Mouse (Mus musculus) urinary bladder, adult 18-20 months (tissue): ENCODE measurements at regions not wholly inside any gene's neighbourhood (a gene's known extent, or its start where the extent isn't known, plus 50 kb on each side); places are given as distances from the start of the nearest gene placed in this dataset.
A peak's percentile ranks its signal among the peaks of the same experiment; 100 is the strongest.
"Not testable (repeated sequence)": the region's sequence is repeated elsewhere in the genome, so short reads cannot be mapped to it uniquely, and the experiment has no call there.

Source experiments
- DNase-seq, 2 experiments: peaks; one replicate each; pipeline ENCODE4 v3.0.0; 2022; ENCODE audit warnings: low spot score in 2 of 2, mixed read lengths in 2 of 2

DNA sequence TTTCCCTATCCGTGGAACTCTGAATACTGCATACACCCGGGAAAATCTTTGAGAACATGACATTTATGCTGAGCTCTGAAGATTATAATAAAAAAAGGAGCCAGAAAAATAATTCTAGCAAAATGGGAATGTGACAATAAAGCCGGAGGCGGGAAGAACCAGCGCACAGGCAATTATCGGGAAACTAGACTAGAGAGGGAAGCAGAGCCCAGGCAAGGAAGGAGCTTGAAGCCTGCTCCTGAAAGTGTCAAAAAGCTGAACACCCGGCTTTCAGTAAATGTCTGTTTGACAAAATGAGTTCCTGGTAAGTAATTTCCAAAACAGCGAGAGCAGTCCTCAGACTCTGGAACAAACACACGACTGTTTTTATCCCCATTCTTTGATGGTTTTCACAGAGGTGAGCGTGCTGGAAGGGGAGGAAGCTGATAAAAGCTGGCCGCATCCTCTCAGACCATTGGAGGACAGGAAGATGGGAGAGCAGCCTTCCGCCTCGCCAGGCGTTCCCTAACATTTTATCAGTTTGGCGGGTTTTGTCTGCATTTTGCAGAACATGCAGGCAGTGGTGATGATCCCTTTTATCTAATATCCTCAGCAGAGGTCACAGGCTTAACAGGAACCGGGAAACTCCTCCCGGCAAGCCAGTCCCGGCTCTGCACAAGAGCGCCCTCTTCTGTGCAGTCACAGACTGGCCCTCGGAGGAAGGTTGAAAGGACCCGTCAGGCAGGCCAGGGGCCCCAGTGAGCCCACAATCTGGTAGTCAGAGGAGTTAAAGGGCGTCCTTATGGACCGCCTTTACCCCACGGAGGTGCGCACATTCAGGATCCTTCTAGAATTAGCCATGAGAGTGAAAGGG is 201.3 kb upstream of the 1700056E22Rik start:
- peak; percentile 38 to 57 for DNase-seq

DNA sequence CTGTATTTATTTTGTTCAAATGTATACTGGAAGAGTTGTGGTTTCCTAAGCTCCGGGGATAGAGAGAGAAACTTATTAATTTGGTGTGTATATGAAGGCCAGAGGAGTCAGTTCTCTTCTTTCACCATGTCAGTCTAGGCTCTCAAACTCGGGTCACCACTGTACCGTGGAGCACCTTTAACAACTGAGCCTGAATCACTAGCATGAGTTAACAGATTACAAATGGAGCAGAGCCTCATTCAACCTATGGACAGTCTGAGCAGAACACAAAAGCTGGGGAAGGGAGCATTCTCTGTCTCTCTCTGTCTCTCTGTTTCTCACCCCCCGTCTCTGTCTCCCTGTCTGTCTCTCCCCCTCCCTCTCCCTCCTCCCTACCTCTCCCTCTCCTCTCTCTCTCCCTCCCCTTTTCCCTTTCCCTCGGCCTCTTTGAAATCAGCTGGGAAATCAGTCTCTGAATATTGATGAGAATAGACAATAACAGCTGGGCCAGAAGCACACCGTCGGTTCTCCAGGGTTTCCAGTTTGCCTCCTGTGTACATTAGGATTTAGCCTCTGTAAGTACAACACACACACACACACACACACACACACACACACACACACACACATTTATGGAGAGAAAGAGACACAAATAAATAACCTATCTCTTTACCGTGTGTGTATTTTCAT is 200.4 kb upstream of the 1700056E22Rik start:
- no peak for DNase-seq

DNA sequence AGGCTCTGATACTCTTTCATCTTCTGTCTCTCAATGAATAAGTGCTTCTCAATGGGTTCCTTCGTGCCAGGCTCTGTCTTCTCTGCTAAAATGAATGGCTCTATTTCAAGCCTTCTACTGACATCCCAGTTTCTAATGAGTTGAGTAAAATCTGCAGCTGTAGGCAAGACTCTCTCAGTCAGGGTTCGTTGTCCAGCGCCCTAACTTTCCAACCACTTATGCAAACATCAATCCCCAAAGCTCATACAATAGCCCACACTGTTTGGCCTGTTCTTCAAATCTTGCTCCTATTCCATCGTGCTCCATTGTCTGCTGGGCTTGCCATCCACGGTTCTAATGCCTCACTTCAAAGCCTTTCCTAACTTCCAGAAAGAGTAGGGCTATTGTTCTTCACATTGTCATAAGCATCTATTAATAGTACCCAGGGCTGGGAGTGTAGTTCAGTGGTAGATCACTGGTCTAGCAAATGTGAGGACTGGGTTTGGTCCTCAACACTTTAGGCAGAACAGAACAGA is 199.7 kb upstream of the 1700056E22Rik start:
- no peak for DNase-seq

DNA sequence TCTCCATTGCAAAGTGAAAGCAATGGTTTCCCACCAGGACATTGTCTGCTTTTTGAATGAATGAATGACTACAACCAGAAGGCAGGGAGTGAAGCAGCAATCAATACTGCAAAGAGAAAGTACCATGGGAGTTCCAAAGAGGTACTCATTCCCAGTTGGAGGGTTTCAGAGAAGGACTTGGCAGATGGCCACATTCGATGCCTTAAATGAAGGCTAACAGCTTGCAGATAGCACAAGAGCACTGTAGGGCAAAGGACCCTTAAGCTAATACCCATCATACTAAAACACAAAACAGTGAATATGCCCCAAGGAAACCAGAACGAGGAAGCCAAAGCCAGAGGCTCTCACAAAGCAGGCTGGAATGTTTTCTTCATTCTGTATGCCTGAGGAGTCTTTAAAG is 188.2 kb upstream of the 1700056E22Rik start:
- no peak for DNase-seq

DNA sequence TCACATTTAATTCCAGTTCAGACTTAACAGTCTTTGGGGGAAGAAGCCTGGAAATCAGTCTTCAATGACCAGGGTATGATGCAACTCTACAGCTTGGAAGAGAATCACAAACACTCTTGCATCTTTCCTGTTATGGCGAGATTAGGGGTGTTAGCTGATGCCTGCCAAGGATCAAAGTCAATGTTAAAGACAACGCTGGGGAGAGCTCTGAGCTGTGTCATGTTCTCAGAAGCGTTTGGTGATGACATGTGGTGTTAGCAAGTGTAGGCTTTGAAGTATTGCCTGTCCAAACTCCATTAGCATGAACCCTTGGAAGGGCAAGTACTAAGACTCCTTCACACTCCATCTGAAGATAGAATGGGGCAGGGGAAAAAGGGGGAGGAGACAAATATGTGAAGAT is 187.7 kb upstream of the 1700056E22Rik start:
- DNase-seq, result no peak

DNA sequence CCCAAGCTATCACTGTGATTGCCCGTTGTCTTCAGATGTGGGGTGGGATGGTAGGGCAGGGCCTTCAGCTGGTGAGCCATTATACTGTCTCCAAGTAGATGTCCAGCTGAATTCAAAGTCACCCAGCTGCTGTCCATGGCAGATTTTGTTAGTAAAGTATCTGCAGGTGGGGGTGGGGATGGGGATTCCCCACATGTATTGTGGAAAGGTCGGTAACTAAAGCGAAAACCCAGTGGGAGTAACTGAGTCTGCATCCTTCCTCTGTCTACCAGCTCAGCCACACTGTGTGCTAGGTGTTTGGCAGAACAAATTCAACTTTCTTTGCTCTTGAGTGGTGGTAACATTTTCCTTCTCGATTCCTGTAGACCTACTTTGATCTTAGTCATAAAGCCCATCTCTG is 163.2 kb upstream of the 1700056E22Rik start:
- no peak for DNase-seq

DNA sequence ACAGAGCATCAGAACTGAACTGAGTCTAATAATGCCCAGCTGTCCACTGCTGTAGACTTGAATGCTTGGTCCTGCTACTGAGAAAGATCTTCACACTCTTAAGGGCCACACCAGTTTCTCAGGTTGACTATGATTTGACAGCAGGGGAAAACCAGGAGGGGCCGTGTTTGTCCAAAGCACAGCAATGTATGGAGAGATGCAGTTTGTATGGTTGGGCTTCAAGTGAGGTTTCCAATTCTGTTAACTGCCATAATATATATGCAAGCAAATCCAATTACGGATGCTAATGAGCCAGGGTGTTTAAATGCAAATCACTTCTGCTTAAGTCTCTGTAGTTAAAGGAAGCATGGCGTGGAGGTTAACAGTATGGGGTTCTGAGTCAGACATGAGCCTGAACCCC is 157.2 kb upstream of the 1700056E22Rik start:
- DNase-seq, result no peak

DNA sequence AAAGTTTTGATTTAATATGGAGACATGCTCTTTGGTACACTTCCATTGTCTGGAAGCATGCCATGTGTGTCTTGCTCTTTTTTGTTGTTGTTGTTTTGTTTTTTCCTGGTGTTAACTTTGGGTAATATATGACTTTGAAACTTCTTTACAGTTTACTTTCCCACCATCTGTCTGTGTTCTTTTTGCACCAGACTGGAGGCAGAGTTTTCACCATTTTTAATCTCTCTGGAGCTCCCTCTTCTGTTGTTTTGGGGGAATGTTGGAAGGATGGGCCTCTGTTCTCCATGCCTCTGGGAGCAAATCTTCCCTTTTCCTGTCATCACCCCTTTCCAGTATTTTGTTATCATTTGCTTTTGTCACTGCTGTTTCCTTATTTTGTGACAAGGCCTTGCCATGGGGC is 153.5 kb upstream of the 1700056E22Rik start:
- DNase-seq, result no peak

DNA sequence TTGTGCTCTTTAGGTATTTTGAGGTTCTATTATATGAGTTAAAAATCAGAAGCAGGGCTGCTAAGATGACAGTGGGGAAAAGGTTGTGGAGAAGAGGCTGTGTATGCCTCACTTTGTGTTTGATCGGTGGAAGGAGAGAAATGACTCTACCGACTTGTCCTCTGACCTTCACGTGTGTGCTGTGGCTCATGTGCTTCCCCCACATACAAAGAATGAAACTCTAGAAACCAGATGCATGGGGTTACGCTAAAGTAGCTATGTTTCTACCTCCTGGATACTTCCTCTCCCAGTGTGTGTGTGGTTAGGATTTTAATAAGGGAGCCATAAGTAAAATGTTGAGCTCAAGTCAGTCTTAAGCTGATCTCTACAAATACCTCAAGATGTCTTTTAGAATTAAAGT is 148.1 kb upstream of the 1700056E22Rik start:
- DNase-seq, result no peak

DNA sequence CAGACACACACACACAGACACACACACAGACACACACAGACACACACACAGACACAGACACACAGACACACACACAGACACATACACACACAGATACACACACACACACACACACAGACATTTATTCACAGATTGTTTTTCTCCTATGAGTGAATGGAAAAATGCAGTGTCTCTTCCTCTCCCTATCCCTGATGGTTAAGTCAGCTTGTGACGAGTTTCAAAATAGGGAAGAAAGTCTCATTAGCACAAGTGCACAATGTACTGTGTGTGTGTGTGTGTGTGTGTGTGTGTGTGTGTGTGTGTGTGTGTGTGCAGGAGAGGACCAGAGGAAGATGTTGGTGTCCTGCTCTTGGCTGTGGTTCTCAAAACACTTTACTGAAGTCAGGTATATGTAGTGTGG is 140.3 kb upstream of the 1700056E22Rik start:
- DNase-seq, result not testable (repeated sequence)

DNA sequence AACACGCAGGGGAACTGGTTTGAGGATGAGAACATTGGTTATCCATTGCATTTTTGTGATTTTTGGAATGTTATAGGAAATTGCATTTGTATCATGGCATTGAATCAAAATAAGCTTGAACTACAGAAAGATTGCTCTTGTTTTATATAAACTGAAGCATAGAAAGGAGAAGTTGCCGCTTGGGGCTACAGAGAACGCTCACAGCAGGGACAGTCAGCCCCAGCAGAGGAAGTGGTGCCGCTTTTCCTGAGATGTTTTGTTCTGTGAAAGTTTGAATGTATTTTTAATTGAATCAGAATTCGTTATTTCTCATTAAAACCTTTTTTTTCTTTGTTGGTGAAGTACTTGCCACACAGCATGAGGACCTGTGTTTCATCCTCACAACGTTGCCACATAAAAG is 139.6 kb upstream of the 1700056E22Rik start:
- no peak for DNase-seq

DNA sequence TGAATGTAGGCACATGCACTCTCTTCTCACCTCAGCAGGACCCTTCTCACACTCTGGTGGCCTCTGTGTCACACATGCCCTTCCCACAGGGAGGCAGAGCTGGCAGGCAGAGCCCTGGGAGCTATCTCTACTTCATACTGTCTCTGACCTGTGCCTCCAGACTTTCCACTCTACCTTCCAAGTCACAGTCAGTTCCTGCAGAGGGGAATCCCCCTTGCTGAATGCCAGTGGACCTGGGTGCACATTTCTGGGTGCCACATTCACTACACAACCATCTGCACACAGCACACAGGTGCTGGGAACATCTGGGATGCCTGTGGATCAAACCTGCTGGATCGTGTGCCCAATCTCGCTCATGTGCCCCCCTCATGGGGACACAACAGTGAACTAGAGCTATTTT is 138.9 kb upstream of the 1700056E22Rik start:
- DNase-seq, result no peak

DNA sequence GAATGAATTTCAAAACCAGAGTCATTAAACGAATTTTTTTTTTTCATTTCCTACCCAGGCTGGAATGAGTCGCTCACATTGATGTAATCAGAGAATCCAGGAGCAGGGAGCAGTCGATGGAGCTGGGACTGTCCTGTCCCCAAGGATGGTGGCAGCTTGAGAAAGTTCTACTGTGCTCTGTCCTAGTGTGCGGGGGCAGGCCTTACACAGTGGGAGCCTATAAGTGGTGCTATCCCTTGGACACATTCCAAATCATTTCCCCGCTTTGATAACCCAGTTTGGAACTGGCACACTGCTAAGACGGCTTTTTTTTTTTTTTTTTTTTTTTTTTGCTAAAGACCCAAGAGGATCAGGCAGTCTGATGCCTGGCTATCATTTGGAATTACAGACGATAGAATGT is 137.5 kb upstream of the 1700056E22Rik start:
- no peak for DNase-seq

DNA sequence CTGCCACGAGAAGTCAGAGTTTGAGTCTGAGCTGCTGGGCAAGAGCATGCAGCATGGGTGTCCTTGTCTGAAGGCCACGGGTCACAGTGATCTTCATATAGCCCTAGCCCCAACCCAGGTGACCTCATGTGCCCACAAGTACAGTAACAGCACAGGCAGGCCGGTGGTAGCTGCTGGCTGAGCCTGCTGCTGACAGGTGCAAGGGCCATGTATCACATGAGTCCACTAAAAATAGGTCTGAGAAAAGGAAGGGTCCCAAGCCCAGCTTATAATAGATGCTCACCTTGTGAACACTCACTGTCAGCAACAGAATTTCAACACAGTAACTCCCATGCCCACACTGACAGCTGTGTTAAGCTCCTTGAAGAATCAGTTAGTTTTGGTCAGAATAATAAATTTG is 136.8 kb upstream of the 1700056E22Rik start:
- no peak for DNase-seq

DNA sequence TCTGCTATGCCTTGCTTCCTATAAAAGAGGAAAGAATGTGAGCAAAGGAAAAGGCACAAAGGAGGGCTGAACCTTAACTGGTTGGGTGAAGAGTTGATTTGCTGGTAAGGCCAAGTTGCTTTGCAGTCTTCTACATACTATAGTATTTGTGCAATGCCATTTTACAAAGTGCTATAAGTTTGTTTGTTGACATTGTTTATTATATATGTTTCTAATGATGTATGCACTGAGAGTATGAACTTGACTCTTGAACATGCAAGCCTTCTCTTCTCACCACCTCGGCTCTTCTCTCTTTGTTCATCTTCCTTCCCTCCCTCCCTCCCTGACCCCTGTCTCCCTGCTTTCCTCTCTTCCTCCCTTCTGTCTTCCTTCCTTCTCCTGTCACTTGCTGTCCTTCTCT is 135.9 kb upstream of the 1700056E22Rik start:
- no peak for DNase-seq

DNA sequence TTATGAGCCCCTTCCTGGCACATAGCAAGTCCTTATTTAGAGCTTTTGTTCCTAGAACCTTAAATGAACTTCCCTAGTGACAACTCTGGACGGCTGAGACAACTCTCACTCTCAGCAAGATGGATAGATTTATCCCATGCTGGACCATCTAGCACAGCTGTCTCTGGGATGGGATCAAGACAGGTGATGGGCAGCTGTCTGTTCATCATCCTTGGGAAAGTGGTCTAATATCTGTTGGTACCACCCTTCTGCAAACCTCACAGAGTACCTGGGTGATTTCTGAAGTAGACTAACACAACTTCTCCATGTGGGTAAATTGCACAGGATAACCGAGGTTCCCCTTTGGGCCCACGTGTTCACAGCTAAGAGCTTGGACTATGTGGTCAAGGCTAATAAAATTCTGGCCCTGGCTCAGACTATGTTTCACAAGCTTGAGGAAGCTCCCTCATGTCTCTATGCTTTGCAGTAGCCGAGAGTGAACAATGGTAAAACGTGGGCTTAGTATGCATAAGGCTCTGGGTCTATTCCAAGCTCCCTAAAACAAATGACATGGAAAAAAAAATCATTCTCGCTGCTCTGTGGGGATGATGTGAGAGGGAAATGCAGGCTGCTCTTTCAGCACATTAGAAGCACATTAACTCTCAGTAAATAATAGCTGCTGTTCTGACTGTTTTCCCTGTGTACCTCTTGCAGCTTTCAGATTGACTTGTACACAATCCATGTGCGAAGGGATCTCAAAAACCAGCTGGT is 135.1 kb upstream of the 1700056E22Rik start:
- DNase-seq, result no peak

DNA sequence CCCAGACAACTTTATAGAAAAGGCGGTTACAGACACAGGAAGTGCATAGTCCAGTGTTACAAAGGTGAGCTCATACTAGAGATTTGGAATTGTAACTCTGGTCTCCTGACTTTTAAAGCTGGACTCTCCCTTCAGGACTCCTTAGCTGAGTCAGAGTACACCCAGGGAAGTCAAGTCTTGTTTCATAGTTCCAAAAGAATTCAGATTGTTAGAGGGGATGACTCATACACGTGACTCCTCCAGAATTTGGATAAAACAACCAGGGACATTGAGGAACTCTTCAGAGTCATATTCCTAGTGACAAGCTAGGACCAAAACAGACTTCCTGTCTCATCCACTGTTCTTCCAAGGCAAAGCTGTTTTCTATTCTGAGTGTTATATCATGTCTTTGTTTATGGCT is 132.8 kb upstream of the 1700056E22Rik start:
- DNase-seq, result no peak

DNA sequence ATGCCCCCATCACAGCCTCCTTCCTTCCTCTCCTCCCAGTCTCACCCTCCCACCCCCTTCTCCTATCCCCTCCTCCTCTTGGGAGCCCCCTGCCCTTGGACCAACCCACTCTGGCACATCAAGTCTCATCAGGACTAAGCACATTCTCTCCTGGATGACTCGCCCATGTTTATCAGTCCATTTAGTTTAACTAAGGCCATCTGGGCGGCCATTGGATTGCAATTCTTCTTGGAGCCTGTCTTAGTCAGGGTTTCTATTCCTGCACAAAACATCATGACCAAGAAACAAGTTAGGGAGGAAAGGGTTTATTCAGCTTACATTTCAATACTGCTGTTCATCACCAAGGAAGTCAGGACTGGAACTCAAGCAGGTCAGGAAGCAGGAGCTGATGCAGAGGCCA is 128.4 kb upstream of the 1700056E22Rik start:
- not testable (repeated sequence) for DNase-seq

DNA sequence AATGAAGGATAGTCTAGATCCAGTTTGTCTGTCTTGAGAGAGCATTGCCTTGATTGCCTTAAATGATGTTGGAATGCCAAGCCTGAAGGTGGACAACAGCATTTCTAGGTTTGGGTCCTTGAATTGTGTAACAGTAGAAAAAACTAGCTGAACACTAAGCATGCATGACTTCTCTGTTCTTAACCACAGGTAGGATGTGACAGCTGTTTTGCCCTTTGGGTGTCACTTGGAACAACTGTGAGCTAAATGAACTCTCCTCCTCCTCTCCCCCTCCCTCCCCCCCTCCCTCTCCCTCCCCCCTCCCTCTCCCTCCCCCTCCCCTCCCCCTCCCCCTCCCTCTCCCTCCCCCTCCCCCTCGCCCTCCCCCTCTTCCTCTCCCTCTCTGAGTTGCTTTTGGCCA is 113.6 kb upstream of the 1700056E22Rik start:
- no peak for DNase-seq

DNA sequence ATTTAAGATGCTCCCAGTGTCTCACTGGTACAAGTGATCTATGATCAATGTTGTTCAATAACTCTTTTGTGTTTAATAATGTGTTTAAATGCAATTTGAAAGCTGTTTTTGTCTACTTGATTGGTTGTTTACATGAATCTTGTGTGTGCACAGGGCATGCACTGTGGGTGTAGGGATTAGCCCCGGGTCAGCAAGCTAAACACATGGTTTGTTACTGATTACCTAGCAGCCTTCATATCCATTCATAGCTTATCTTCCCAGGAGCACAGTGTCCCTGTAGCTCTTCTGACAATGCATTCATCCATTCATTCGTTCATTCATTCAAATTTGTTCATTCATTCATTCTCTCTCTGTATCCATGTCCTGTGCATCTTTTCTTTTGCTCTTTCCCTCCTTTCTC is 108.9 kb upstream of the 1700056E22Rik start:
- no peak for DNase-seq

DNA sequence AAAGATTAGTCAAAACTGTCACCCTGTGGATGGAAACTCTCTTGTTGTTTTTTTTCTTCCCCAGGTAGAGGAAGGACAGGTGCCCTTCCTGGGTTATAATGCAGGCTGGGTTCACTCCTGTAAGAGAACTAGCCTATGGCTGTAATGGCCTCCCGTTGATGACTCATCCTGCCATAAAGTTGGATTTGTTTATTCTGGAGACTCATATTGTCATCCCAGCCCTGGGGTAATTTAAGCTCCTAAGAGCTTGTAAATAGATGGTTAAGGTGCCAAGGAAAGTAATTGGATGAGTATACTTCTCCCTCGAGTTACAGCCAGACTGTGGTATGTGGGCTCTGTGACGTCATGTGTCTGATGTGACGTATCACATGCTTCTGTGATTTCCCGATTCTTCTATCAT is 106.4 kb upstream of the 1700056E22Rik start:
- DNase-seq, result no peak

DNA sequence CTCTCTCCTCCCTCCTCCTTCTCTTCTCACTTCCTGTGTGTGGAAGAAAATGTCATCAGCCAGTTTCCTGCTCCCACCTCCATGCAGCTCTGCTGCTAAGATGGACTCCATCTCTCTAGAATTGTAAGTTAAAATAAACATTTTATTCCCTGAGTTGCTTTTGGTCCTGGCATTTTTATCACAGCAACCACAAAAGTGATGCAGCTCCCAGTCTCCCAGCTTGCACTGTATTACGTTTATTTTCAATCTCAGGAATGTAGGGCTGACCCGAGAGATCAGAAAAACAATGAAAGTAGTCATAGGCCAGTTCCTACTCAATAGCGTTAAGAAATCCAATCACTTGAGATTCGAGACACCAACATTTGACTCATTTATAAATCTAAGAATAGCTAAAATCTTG is 106.0 kb upstream of the 1700056E22Rik start:
- no peak for DNase-seq
